Mouse (Mus musculus) lung, adult 2 months (tissue): ENCODE data around the gene Spag9.

Experiments used
- CTCF ChIP-seq: fragments of 200-500 bp; IDR thresholded peaks from 2 replicates; pipeline ENCODE4 v1.5.1; 2011; ENCODE audit warnings: mild to moderate bottlenecking, low read length, control low read depth; ENCODE audit not compliant: insufficient read depth
- POLR2A ChIP-seq: fragments of 200-500 bp; IDR thresholded peaks from 2 replicates; pipeline ENCODE4 v1.6.1; 2011; ENCODE audit warnings: low read depth, mild to moderate bottlenecking, control low read depth, low read length, borderline replicate concordance; ENCODE audit errors: extremely low read depth

- no peak for TF ChIP-seq CTCF
- TF ChIP-seq POLR2A = no peak
These were observed 39.7 kb upstream of the Spag9 start, which contains the start of gene Nme2 for GRCm38 (mm10) chr11:93956159-93956558.
